Mouse (Mus musculus) myocyte (in vitro differentiated cells): ENCODE results near the gene Id4. TPM values are rescaled to one million over a fixed set of nuclear protein-coding genes. Genes with fewer than 3 reads are reported as not detected.

Experiments
- H3K27me3 ChIP-seq: one replicate; pipeline ENCODE4 v1.6.1; 2011; ENCODE audit not compliant: control insufficient read depth, insufficient read depth, insufficient read length
- H3K36me3 ChIP-seq: one replicate; pipeline ENCODE4 v1.6.1; 2011; ENCODE audit not compliant: control insufficient read depth, insufficient read depth
- H3K4me2 ChIP-seq: one replicate; pipeline ENCODE4 v1.6.1; 2011; ENCODE audit warnings: low read depth, control low read depth
- H3K4me3 ChIP-seq: one replicate; pipeline ENCODE4 v1.5.1; 2011; ENCODE audit warnings: mild to moderate bottlenecking, control low read depth, moderate library complexity
- H3K79me2 ChIP-seq: one replicate; pipeline ENCODE4 v1.6.1; 2011; ENCODE audit not compliant: control insufficient read depth, insufficient read depth
- H3ac ChIP-seq: one replicate; pipeline ENCODE4 v1.6.1; 2011; ENCODE audit not compliant: control insufficient read depth, insufficient read length
- CEBPB ChIP-seq: IDR thresholded peaks from 2 replicates; pipeline ENCODE4 v1.6.1; 2011; ENCODE audit warnings: mild to moderate bottlenecking, moderate library complexity; ENCODE audit not compliant: poor library complexity, insufficient read depth, severe bottlenecking
- E2F4 ChIP-seq: IDR thresholded peaks from one replicate; pipeline ENCODE4 v1.6.1; 2011; ENCODE audit warnings: mild to moderate bottlenecking, control low read depth, moderate library complexity; ENCODE audit not compliant: insufficient read depth
- MAX ChIP-seq: IDR thresholded peaks from one replicate; pipeline ENCODE4 v1.6.1; 2011; ENCODE audit warnings: low read depth, mild to moderate bottlenecking, control low read depth
- MYOD1 ChIP-seq, 3 experiments: IDR thresholded peaks; one replicate each; pipeline ENCODE4 v1.6.1; 2011; ENCODE audit warnings: control low read depth in 2 of 3, low read depth in 2 of 3, mild to moderate bottlenecking in 2 of 3, moderate library complexity in 1 of 3; ENCODE audit not compliant: insufficient read length in 2 of 3, control insufficient read depth in 1 of 3
- MYOG ChIP-seq, 3 experiments: IDR thresholded peaks; one replicate each; pipeline ENCODE4 v1.6.1; 2011; ENCODE audit warnings: control low read depth in 2 of 3, low read depth in 2 of 3, mild to moderate bottlenecking in 2 of 3; ENCODE audit not compliant: insufficient read length in 2 of 3, control insufficient read depth in 1 of 3, insufficient read depth in 1 of 3
- POLR2A ChIP-seq: IDR thresholded peaks from one replicate; pipeline ENCODE4 v1.6.1; 2011; ENCODE audit warnings: low read depth, mild to moderate bottlenecking, control low read depth, moderate library complexity; ENCODE audit not compliant: insufficient read length
- POLR2AphosphoS2 ChIP-seq: IDR thresholded peaks from one replicate; pipeline ENCODE4 v1.6.1; 2011; ENCODE audit warnings: low read depth, control low read depth; ENCODE audit not compliant: insufficient read length
- REST ChIP-seq: IDR thresholded peaks from one replicate; pipeline ENCODE4 v1.6.1; 2011; ENCODE audit warnings: mild to moderate bottlenecking, control low read depth, moderate library complexity; ENCODE audit not compliant: insufficient read depth, insufficient read length
- SRF ChIP-seq: IDR thresholded peaks from one replicate; pipeline ENCODE4 v1.6.1; 2011; ENCODE audit warnings: low read depth; ENCODE audit not compliant: control insufficient read depth, insufficient read length
- TCF12 ChIP-seq: IDR thresholded peaks from one replicate; pipeline ENCODE4 v1.6.1; 2011; ENCODE audit warnings: mild to moderate bottlenecking, control low read depth; ENCODE audit not compliant: poor library complexity, insufficient read depth, severe bottlenecking
- TCF3 ChIP-seq: IDR thresholded peaks from one replicate; pipeline ENCODE4 v1.6.1; 2011; ENCODE audit warnings: low read depth, control low read depth; ENCODE audit not compliant: insufficient read length
- USF1 ChIP-seq: IDR thresholded peaks from one replicate; pipeline ENCODE4 v1.6.1; 2011; ENCODE audit warnings: low read depth, mild to moderate bottlenecking, control low read depth, moderate library complexity
- polyA plus RNA-seq: library from polyadenylated mRNA; unstranded; fragments of >200 nt; fragmentation: generic; extraction: Trizol; gene quantifications from one replicate; pipeline ENCODE4 v1.2.1, GENCODE M21; 2012; ENCODE audit warnings: missing spikeins

Gene Id4
- polyA plus RNA-seq, 1 experiment = 0.07 TPM

- Histone ChIP-seq H3K36me3 (no peaks in the 10 kb centered on the region), H3K4me2 (no peak overlapping the region)
- TF ChIP-seq MAX = no peak
- no peak for TF ChIP-seq POLR2AphosphoS2
- no peak for TF ChIP-seq TCF12
- no peak for TF ChIP-seq TCF3
- TF ChIP-seq E2F4 = no peak
- no peak for TF ChIP-seq POLR2A
- no peak for TF ChIP-seq MYOG (IDR thresholded peaks at IDR 0.05; ENCODE audit: control insufficient read depth in 1 of 3, insufficient read depth in 1 of 3, insufficient read length in 2 of 3, low read depth in 2 of 3)
- no peak for TF ChIP-seq CEBPB
- no peak for TF ChIP-seq SRF
- TF ChIP-seq USF1 = no peak
Observed at GRCm38 (mm10) chr13:48265029-48265428, 4.0 kb downstream of the Id4 start.

GRCm38 (mm10) chr13:48273451-48274069 lies 12.5 kb downstream of the Id4 start:
- Histone ChIP-seq H3K36me3 (no peaks in the 10 kb centered on the region), H3K4me3 (no peak overlapping the region), H3K27me3 (peaks cover 29% of the 10 kb centered on the region), H3K79me2 (no peaks in the 10 kb centered on the region), H3K4me2 (no peak overlapping the region), H3ac (no peak overlapping the region)
- TF ChIP-seq E2F4 = no peak
- TF ChIP-seq MYOD1 (IDR thresholded peaks at IDR 0.05; ENCODE audit: control insufficient read depth in 1 of 3, insufficient read length in 2 of 3, low read depth in 2 of 3) = no peak
- no peak for TF ChIP-seq CEBPB
- TF ChIP-seq MYOG (IDR thresholded peaks at IDR 0.05; ENCODE audit: control insufficient read depth in 1 of 3, insufficient read depth in 1 of 3, insufficient read length in 2 of 3, low read depth in 2 of 3) = no peak
- TF ChIP-seq REST = no peak
- TF ChIP-seq TCF3 = no peak
- no peak for TF ChIP-seq TCF12
- TF ChIP-seq USF1 = no peak
- no peak for TF ChIP-seq MAX
- no peak for TF ChIP-seq SRF
- no peak for TF ChIP-seq POLR2AphosphoS2
- TF ChIP-seq POLR2A = no peak

More at GRCm38 (mm10) chr13:48265029-48265428, 4.0 kb downstream of the Id4 start:
- peaks cover 25% of the 10 kb centered on the region for H3K27me3 ChIP-seq
- no peaks in the 10 kb centered on the region for H3K79me2 ChIP-seq
- H3ac ChIP-seq = no peak overlapping the region
- H3K4me3 ChIP-seq = no peak overlapping the region

- peaks cover 24% of the 10 kb centered on the region for H3K27me3 ChIP-seq
- no peak overlapping the region for H3K4me3 ChIP-seq
- H3K4me2 ChIP-seq = no peak overlapping the region
- no peaks in the 10 kb centered on the region for H3K79me2 ChIP-seq
- no peaks in the 10 kb centered on the region for H3K36me3 ChIP-seq
- H3ac ChIP-seq = no peak overlapping the region
- TF ChIP-seq POLR2A = no peak
- no peak for TF ChIP-seq REST
- TF ChIP-seq MYOD1 (IDR thresholded peaks at IDR 0.05; ENCODE audit: control insufficient read depth in 1 of 3, insufficient read length in 2 of 3, low read depth in 2 of 3) = no peak
- TF ChIP-seq SRF = no peak
- no peak for TF ChIP-seq MAX
- TF ChIP-seq POLR2AphosphoS2 = no peak
- no peak for TF ChIP-seq TCF3
- TF ChIP-seq USF1 = no peak
- TF ChIP-seq TCF12 = no peak
- no peak for TF ChIP-seq CEBPB
- TF ChIP-seq E2F4 = no peak
- TF ChIP-seq MYOG (IDR thresholded peaks at IDR 0.05; ENCODE audit: control insufficient read depth in 1 of 3, insufficient read depth in 1 of 3, insufficient read length in 2 of 3, low read depth in 2 of 3) = no peak
Observed at GRCm38 (mm10) chr13:48274107-48274506, 13.1 kb downstream of the Id4 start.

GRCm38 (mm10) chr13:48276981-48277380 lies 16.0 kb downstream of the Id4 start:
- H3K4me2 ChIP-seq = no peak overlapping the region
- no peak overlapping the region for H3ac ChIP-seq
- H3K79me2 ChIP-seq = no peaks in the 10 kb centered on the region
- no peaks in the 10 kb centered on the region for H3K36me3 ChIP-seq
- H3K27me3 ChIP-seq = peaks cover 14% of the 10 kb centered on the region
- no peak overlapping the region for H3K4me3 ChIP-seq
- TF ChIP-seq MYOG (IDR thresholded peaks at IDR 0.05; ENCODE audit: control insufficient read depth in 1 of 3, insufficient read depth in 1 of 3, insufficient read length in 2 of 3, low read depth in 2 of 3) = no peak
- no peak for TF ChIP-seq POLR2A
- TF ChIP-seq SRF = no peak
- TF ChIP-seq MYOD1 (IDR thresholded peaks at IDR 0.05; ENCODE audit: control insufficient read depth in 1 of 3, insufficient read length in 2 of 3, low read depth in 2 of 3) = no peak
- TF ChIP-seq REST = no peak
- no peak for TF ChIP-seq USF1
- TF ChIP-seq CEBPB = no peak
- no peak for TF ChIP-seq TCF12
- TF ChIP-seq TCF3 = no peak
- no peak for TF ChIP-seq E2F4
- no peak for TF ChIP-seq POLR2AphosphoS2
- no peak for TF ChIP-seq MAX

- Histone ChIP-seq H3K27me3 (peaks cover 3% of the 10 kb centered on the region), H3K4me2 (no peak overlapping the region), H3K79me2 (no peaks in the 10 kb centered on the region), H3K36me3 (no peaks in the 10 kb centered on the region), H3K4me3 (no peak overlapping the region), H3ac (no peak overlapping the region)
- no peak for TF ChIP-seq REST
- no peak for TF ChIP-seq POLR2AphosphoS2
- no peak for TF ChIP-seq SRF
- no peak for TF ChIP-seq MAX
- no peak for TF ChIP-seq USF1
- no peak for TF ChIP-seq CEBPB
- TF ChIP-seq TCF12 = no peak
- no peak for TF ChIP-seq POLR2A
- no peak for TF ChIP-seq MYOD1 (IDR thresholded peaks at IDR 0.05; ENCODE audit: control insufficient read depth in 1 of 3, insufficient read length in 2 of 3, low read depth in 2 of 3)
Observed at GRCm38 (mm10) chr13:48284426-48284825, 23.4 kb downstream of the Id4 start.
